Mouse (Mus musculus): Measurements from ENCODE around the gene Tgif1. TPM values are rescaled to one million over a fixed set of nuclear protein-coding genes. Genes with fewer than 3 reads are reported as not detected.

Gene Tgif1
- polyA plus RNA-seq (2014; fragmentation: Nextera tagmentation; extraction: Ambion mirVana), result 92.4 and 96.5 TPM in 2 replicates

DNA sequence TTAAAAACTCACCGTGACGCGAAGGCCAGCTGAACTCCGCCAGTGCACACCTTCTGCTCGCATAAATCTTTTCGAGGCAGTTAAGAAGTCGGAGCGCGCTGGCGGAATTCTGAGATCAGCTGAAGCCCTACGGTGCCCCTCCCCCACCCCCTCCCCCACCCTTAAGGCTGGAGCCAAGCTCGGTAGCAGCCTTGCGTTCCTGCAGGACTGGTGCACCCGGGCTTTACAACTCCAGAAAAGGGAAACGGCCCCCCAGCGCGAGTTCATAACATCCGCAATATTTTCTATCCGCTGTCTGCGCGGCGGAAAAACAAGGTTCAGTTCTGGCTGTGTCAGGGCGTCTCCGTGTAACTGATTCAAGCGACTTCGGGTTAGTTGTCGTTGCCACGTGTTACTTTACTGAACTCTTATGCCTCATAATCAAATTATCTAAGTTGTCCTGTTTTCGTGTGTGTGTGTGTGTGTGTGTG is at the start of gene Tgif1:
Tgif1 (minus strand) TSS at position 111 of the 470 bp plus-strand sequence.
- WGBS, result under 1% methylated on average over 29 of the region's 29 CpGs
- no peak; the same call in 1 of the 2 replicates for ATAC-seq (replicated peaks; ENCODE audit: insufficient number of reproducible peaks, low FRiP score, low TSS enrichment, low read depth)

DNA sequence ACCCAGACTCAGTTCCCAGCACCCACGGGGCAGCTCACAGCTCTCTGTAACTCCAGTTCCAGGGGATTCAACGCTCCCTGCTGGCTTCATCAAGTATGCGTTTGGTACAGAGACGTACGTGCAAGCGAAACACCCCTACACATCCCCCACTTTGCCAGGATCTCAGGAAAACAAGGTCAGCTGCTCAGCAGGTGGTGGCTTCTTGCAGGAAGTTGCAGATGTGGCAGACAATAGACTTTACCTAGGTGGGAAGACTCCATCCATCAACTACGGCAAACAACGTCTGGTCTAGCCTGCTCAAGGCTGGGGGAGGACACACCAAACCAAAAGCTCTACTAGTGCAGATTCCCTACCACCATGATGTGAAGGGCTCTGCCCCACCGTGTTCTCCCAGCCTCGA is 47.3 kb upstream of the Tgif1 start:
- DNase-seq (ENCODE audit: low spot score) (no peak), ATAC-seq (replicated peaks; ENCODE audit: insufficient number of reproducible peaks, low FRiP score, low TSS enrichment, low read depth) (no peak)
- 77% methylated on average over 10 of the region's 10 CpGs for WGBS

More for the DNA sequence above, at the start of gene Tgif1:
- Histone ChIP-seq H3K27me3 (ENCODE audit: control insufficient read depth, insufficient read depth, low read length) (no peaks in the 10 kb centered on the region), H3K9me3 (replicated peaks; ENCODE audit: control insufficient read depth, low read length) (no peaks in the 10 kb centered on the region), H3K4me2 (ENCODE audit: low read depth, low read length) (peak within 1 kb of the TSS; percentile 91), H3K9ac (replicated peaks; ENCODE audit: low read length) (peak within 1 kb of the TSS; percentile 91), H3K4me1 (ENCODE audit: control insufficient read depth, insufficient read depth, low read length) (no peaks in the 10 kb centered on the region; the same call in 1 of the 2 replicates), H3K4me3 (ENCODE audit: low read depth, low read length) (peak within 1 kb of the TSS; percentile 65), H3K27ac (replicated peaks; ENCODE audit: low read depth, low read length) (peak within 1 kb of the TSS; percentile 95), H3K36me3 (replicated peaks; ENCODE audit: control insufficient read depth, insufficient read depth, low read depth, low read length) (no peaks in the 10 kb centered on the region)
- peak; percentile 85 for DNase-seq (ENCODE audit: low spot score)

DNA sequence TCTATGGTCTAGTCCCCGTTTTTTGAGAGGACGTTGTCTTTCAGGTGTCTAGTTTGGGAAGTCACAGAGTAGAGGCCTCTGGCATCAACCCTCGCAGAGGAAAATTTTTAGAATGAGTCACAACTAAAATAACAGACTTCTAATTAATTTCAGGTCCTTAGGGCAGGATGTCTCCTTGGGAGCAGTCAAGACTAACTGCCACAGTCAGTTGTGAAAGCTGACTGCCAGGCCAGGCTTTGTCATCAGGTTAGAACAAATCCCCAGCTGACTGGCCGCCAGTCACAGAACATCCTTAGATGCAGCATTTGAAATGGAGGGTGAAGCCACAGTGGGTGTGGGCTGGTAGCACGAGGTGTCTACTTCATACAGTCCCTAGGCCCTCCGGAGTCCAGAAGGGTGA is 46.3 kb upstream of the Tgif1 start:
- DNase-seq (ENCODE audit: low spot score), result no peak
- no peaks in the 10 kb centered on the region for H3K9me3 ChIP-seq (replicated peaks; ENCODE audit: control insufficient read depth, low read length)
- no peaks in the 10 kb centered on the region for H3K36me3 ChIP-seq (replicated peaks; ENCODE audit: control insufficient read depth, insufficient read depth, low read depth, low read length)
- 89% methylated on average over 6 of the region's 6 CpGs for WGBS
- no peak overlapping the region for H3K9ac ChIP-seq (replicated peaks; ENCODE audit: low read length)
- H3K4me1 ChIP-seq (ENCODE audit: control insufficient read depth, insufficient read depth, low read length), result no peaks in the 10 kb centered on the region
- H3K27me3 ChIP-seq (ENCODE audit: control insufficient read depth, insufficient read depth, low read length), result no peaks in the 10 kb centered on the region
- no peak overlapping the region for H3K4me3 ChIP-seq (ENCODE audit: low read depth, low read length)
- no peak for ATAC-seq (replicated peaks; ENCODE audit: insufficient number of reproducible peaks, low FRiP score, low TSS enrichment, low read depth)
- no peak overlapping the region for H3K27ac ChIP-seq (replicated peaks; ENCODE audit: low read depth, low read length)
- H3K4me2 ChIP-seq (ENCODE audit: low read depth, low read length), result no peak overlapping the region

More for the DNA sequence above, 47.3 kb upstream of the Tgif1 start:
- Histone ChIP-seq H3K4me3 (ENCODE audit: low read depth, low read length) (no peak overlapping the region), H3K9ac (replicated peaks; ENCODE audit: low read length) (no peak overlapping the region), H3K4me1 (ENCODE audit: control insufficient read depth, insufficient read depth, low read length) (no peaks in the 10 kb centered on the region), H3K36me3 (replicated peaks; ENCODE audit: control insufficient read depth, insufficient read depth, low read depth, low read length) (no peaks in the 10 kb centered on the region), H3K9me3 (replicated peaks; ENCODE audit: control insufficient read depth, low read length) (no peaks in the 10 kb centered on the region), H3K27ac (replicated peaks; ENCODE audit: low read depth, low read length) (no peak overlapping the region), H3K27me3 (ENCODE audit: control insufficient read depth, insufficient read depth, low read length) (no peaks in the 10 kb centered on the region), H3K4me2 (ENCODE audit: low read depth, low read length) (no peak overlapping the region)

DNA sequence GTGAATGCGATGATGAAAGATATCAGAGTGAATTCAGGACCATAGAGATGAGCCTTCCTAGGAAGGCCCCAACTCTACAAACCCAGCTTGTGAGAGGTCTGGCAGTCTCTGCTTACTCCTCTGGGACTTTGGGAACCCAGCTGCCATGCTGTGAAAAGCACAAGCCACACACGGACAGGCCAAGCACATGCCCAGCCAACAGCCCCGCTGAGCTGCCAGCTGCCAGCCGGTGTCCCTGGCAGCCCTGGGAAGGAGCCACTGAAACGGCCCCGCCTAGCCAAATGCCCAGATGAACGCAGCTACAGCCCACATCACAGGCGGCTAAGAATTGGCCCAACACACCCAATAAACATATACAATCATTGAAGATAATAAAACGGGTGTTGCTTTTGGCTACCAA is 41.5 kb upstream of the Tgif1 start:
- Histone ChIP-seq H3K27me3 (ENCODE audit: control insufficient read depth, insufficient read depth, low read length) (no peaks in the 10 kb centered on the region), H3K9ac (replicated peaks; ENCODE audit: low read length) (no peak overlapping the region), H3K9me3 (replicated peaks; ENCODE audit: control insufficient read depth, low read length) (no peaks in the 10 kb centered on the region), H3K4me1 (ENCODE audit: control insufficient read depth, insufficient read depth, low read length) (no peaks in the 10 kb centered on the region), H3K36me3 (replicated peaks; ENCODE audit: control insufficient read depth, insufficient read depth, low read depth, low read length) (no peaks in the 10 kb centered on the region), H3K4me2 (ENCODE audit: low read depth, low read length) (no peak overlapping the region), H3K27ac (replicated peaks; ENCODE audit: low read depth, low read length) (no peak overlapping the region), H3K4me3 (ENCODE audit: low read depth, low read length) (no peak overlapping the region)
- ATAC-seq (replicated peaks; ENCODE audit: insufficient number of reproducible peaks, low FRiP score, low TSS enrichment, low read depth), result no peak
- no peak for DNase-seq (ENCODE audit: low spot score)
- WGBS, result 93% methylated on average over 9 of the region's 9 CpGs

DNA sequence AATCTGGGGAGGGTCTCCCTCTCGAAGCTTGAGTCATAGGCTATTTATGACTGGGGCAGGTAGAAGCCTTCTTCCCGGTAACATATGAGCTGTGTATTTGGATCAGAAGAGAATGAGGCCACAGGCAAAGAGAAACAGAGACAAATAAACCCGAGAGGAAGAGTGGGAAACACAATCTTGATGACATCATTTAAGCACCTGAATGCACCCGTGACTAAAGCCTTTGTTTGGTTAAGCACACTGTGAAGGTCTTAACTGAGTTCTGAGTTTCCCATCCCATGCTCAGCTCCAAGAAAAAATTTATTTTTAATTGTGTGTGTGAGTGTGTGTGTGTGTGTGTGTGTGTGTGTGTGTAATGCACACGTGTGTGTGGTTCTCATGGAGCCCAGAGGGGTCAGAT is 39.8 kb upstream of the Tgif1 start:
- no peak for DNase-seq (ENCODE audit: low spot score)
- Histone ChIP-seq H3K36me3 (replicated peaks; ENCODE audit: control insufficient read depth, insufficient read depth, low read depth, low read length) (no peaks in the 10 kb centered on the region), H3K9ac (replicated peaks; ENCODE audit: low read length) (no peak overlapping the region), H3K9me3 (replicated peaks; ENCODE audit: control insufficient read depth, low read length) (no peaks in the 10 kb centered on the region), H3K4me3 (ENCODE audit: low read depth, low read length) (no peak overlapping the region), H3K27ac (replicated peaks; ENCODE audit: low read depth, low read length) (no peak overlapping the region), H3K4me2 (ENCODE audit: low read depth, low read length) (no peak overlapping the region), H3K27me3 (ENCODE audit: control insufficient read depth, insufficient read depth, low read length) (no peaks in the 10 kb centered on the region), H3K4me1 (ENCODE audit: control insufficient read depth, insufficient read depth, low read length) (no peaks in the 10 kb centered on the region)
- WGBS, result 67% methylated on average over 5 of the region's 5 CpGs
- ATAC-seq (replicated peaks; ENCODE audit: insufficient number of reproducible peaks, low FRiP score, low TSS enrichment, low read depth), result no peak

DNA sequence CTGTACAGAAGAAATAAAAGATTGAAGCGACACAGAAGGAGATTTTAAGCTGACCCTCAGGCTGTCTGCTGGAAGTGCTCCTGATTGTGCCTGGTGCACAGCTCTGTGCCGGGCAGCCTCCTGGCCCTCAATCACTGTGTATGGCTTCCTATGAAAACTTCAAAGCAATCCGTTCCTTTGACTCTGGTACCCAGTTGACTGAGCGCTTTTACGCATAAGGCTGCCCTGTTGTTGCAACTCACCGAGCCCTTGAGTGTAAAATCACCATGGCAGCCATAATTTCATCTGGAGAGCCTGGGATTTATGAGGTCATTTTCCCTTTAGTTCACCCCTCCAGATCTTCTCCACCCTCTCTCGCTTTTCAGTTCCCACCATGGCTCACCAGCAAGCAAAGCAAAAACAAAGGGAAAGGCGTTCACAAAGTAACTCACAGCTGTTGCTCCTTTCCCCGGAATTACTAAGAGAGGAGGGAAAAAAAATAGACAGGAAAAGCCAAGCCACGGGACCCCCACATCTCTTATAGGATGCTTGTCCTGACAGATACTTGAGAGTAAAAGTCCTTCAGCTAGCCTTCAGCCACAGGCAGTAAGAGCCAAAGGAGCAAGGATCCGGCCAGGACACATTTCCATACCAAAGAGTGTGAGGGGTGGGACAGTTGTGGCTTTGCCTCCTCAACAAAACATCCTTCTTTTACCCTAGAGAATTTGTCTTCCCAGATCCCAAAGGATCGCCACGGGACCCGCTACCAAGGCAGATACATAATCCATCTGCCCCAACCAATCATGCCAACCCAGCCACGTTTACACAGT is 39.1 kb upstream of the Tgif1 start:
- DNase-seq (ENCODE audit: low spot score), result peak; percentile 27
- Histone ChIP-seq H3K4me1 (ENCODE audit: control insufficient read depth, insufficient read depth, low read length) (no peaks in the 10 kb centered on the region), H3K4me3 (ENCODE audit: low read depth, low read length) (no peak overlapping the region), H3K27me3 (ENCODE audit: control insufficient read depth, insufficient read depth, low read length) (no peaks in the 10 kb centered on the region), H3K4me2 (ENCODE audit: low read depth, low read length) (no peak overlapping the region), H3K36me3 (replicated peaks; ENCODE audit: control insufficient read depth, insufficient read depth, low read depth, low read length) (no peaks in the 10 kb centered on the region), H3K9ac (replicated peaks; ENCODE audit: low read length) (no peak overlapping the region), H3K27ac (replicated peaks; ENCODE audit: low read depth, low read length) (no peak overlapping the region), H3K9me3 (replicated peaks; ENCODE audit: control insufficient read depth, low read length) (no peaks in the 10 kb centered on the region)
- no peak for ATAC-seq (replicated peaks; ENCODE audit: insufficient number of reproducible peaks, low FRiP score, low TSS enrichment, low read depth)
- 36% methylated on average over 15 of the region's 15 CpGs for WGBS

DNA sequence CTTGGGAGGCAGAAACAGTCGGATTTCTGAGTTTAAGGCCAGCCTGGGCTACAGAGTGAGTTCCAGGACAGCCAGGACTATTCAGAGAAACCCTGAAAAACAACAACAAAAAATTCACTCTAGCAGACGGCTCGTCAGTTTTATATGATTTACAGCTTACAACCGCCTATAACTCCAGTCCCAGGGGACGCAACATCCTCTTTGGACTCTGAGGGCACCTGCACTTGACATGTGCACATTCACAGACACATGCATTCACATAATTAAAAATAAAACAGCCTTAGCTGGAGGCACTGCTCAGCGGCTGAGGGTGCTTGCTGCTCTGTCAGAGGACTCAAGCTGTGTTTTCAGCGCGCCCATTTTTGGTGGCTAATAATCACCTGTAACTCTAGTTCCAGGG is 37.2 kb upstream of the Tgif1 start:
- H3K4me3 ChIP-seq (ENCODE audit: low read depth, low read length), result no peak overlapping the region
- no peaks in the 10 kb centered on the region for H3K36me3 ChIP-seq (replicated peaks; ENCODE audit: control insufficient read depth, insufficient read depth, low read depth, low read length)
- ATAC-seq (replicated peaks; ENCODE audit: insufficient number of reproducible peaks, low FRiP score, low TSS enrichment, low read depth), result no peak

DNA sequence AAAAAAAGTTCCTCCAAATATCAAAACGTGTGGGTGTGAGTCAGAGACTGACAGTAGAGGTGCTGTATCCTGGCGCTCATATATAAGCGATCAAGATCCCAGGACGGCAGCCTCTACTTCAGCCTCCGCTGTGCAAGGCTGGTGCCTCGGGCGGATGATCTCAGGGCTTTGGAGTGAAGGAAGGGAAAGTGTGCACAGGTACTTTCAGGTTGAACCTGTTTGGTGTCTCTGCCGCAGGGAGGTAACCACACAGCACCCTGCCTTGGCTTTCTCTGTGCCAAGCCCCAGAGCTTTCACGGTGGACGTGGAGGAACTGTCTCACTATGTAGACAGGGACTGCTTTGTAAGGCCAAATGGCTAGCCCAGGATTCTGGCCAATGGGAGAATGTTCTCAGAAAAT is 35.3 kb upstream of the Tgif1 start:
- WGBS, result 78% methylated on average over 10 of the region's 10 CpGs
- H3K4me3 ChIP-seq (ENCODE audit: low read depth, low read length), result no peak overlapping the region

More for the DNA sequence above, 37.2 kb upstream of the Tgif1 start:
- no peaks in the 10 kb centered on the region for H3K27me3 ChIP-seq (ENCODE audit: control insufficient read depth, insufficient read depth, low read length)
- DNase-seq (ENCODE audit: low spot score), result no peak
- no peak overlapping the region for H3K4me2 ChIP-seq (ENCODE audit: low read depth, low read length)
- no peaks in the 10 kb centered on the region for H3K9me3 ChIP-seq (replicated peaks; ENCODE audit: control insufficient read depth, low read length)
- no peak overlapping the region for H3K9ac ChIP-seq (replicated peaks; ENCODE audit: low read length)
- whole genome bisulfite sequencing, result 89% methylated on average over 8 of the region's 8 CpGs
- H3K4me1 ChIP-seq (ENCODE audit: control insufficient read depth, insufficient read depth, low read length), result no peaks in the 10 kb centered on the region
- no peak overlapping the region for H3K27ac ChIP-seq (replicated peaks; ENCODE audit: low read depth, low read length)

More for the DNA sequence above, 35.3 kb upstream of the Tgif1 start:
- H3K36me3 ChIP-seq (replicated peaks; ENCODE audit: control insufficient read depth, insufficient read depth, low read depth, low read length), result no peaks in the 10 kb centered on the region
- H3K4me1 ChIP-seq (ENCODE audit: control insufficient read depth, insufficient read depth, low read length), result no peaks in the 10 kb centered on the region
- ATAC-seq (replicated peaks; ENCODE audit: insufficient number of reproducible peaks, low FRiP score, low TSS enrichment, low read depth) (no peak), DNase-seq (ENCODE audit: low spot score) (no peak)
- no peaks in the 10 kb centered on the region for H3K27me3 ChIP-seq (ENCODE audit: control insufficient read depth, insufficient read depth, low read length)
- H3K9ac ChIP-seq (replicated peaks; ENCODE audit: low read length), result no peak overlapping the region
- no peaks in the 10 kb centered on the region for H3K9me3 ChIP-seq (replicated peaks; ENCODE audit: control insufficient read depth, low read length)
- no peak overlapping the region for H3K27ac ChIP-seq (replicated peaks; ENCODE audit: low read depth, low read length)
- H3K4me2 ChIP-seq (ENCODE audit: low read depth, low read length), result no peak overlapping the region
